Mouse (Mus musculus): Measurements from ENCODE around the gene Kcnj14. TPM values are rescaled to one million over a fixed set of nuclear protein-coding genes. Genes with fewer than 3 reads are reported as not detected.
A peak's percentile ranks its signal among the peaks of the same experiment; 100 is the strongest.

Gene Kcnj14
- polyA plus RNA-seq, 1 experiment from 2014 or later: 1.7 TPM

GRCm38 (mm10) chr7:45808471-45808870 is 16.1 kb downstream of the Kcnj14 start:
- H3K4me3 ChIP-seq (replicated peaks): no peak overlapping the region
- ATAC-seq (ENCODE audit: insufficient number of reproducible peaks, low FRiP score, low TSS enrichment, low read depth): no peak
- no peak overlapping the region for H3K9ac ChIP-seq
- peaks cover 19% of the 10 kb centered on the region for H3K4me1 ChIP-seq
- H3K9me3 ChIP-seq (replicated peaks): no peaks in the 10 kb centered on the region
- H3K4me2 ChIP-seq (replicated peaks): no peak overlapping the region
- H3K27me3 ChIP-seq: no peaks in the 10 kb centered on the region
- peaks cover 68% of the 10 kb centered on the region for H3K36me3 ChIP-seq
- no peak overlapping the region for H3K27ac ChIP-seq (replicated peaks)
- WGBS: 35% methylated on average over 11 of the region's 11 CpGs

- peaks cover 49% of the 10 kb centered on the region for H3K36me3 ChIP-seq
- peaks cover 10% of the 10 kb centered on the region for H3K4me1 ChIP-seq
- no peaks in the 10 kb centered on the region for H3K9me3 ChIP-seq (replicated peaks)
- no peak overlapping the region for H3K4me2 ChIP-seq (replicated peaks)
- WGBS: 57% methylated on average over 5 of the region's 5 CpGs
- no peaks in the 10 kb centered on the region for H3K27me3 ChIP-seq
- no peak overlapping the region for H3K4me3 ChIP-seq (replicated peaks)
- H3K27ac ChIP-seq (replicated peaks): 0 out of 2 replicates have a peak overlapping the region, but pooled peaks have one; percentile 1
- no peak for ATAC-seq (ENCODE audit: insufficient number of reproducible peaks, low FRiP score, low TSS enrichment, low read depth)
- H3K9ac ChIP-seq: no peak overlapping the region
Observed at GRCm38 (mm10) chr7:45805941-45806340, 18.6 kb downstream of the Kcnj14 start.

GRCm38 (mm10) chr7:45802551-45802950 is 22.0 kb downstream of the Kcnj14 start:
- WGBS: 86% methylated on average over 6 of the region's 6 CpGs

GRCm38 (mm10) chr7:45801348-45801747 is 23.2 kb downstream of the Kcnj14 start:
- no peaks in the 10 kb centered on the region for H3K9me3 ChIP-seq (replicated peaks)
- H3K9ac ChIP-seq: no peak overlapping the region
- peaks cover 3% of the 10 kb centered on the region; the same call in 1 of the 2 replicates for H3K36me3 ChIP-seq
- peak overlapping the region; percentile 33 for H3K4me3 ChIP-seq (replicated peaks)
- 3% methylated on average over 12 of the region's 12 CpGs for WGBS
- H3K27me3 ChIP-seq: peaks cover 21% of the 10 kb centered on the region
- peak overlapping the region; percentile 49 for H3K4me2 ChIP-seq (replicated peaks)
- peak; percentile 36; the same call in 1 of the 2 replicates for ATAC-seq (ENCODE audit: insufficient number of reproducible peaks, low FRiP score, low TSS enrichment, low read depth)
- H3K4me1 ChIP-seq: peaks cover 30% of the 10 kb centered on the region
- H3K27ac ChIP-seq (replicated peaks): 0 out of 2 replicates have a peak overlapping the region, but pooled peaks have one; percentile 23

More at GRCm38 (mm10) chr7:45802551-45802950, 22.0 kb downstream of the Kcnj14 start:
- Histone ChIP-seq H3K4me2 (replicated peaks) (no peak overlapping the region), H3K27ac (replicated peaks) (no peak overlapping the region), H3K9me3 (replicated peaks) (no peaks in the 10 kb centered on the region), H3K36me3 (peaks cover 15% of the 10 kb centered on the region), H3K27me3 (peaks cover 13% of the 10 kb centered on the region), H3K9ac (no peak overlapping the region), H3K4me3 (replicated peaks) (no peak overlapping the region), H3K4me1 (peaks cover 27% of the 10 kb centered on the region)
- no peak for ATAC-seq (ENCODE audit: insufficient number of reproducible peaks, low FRiP score, low TSS enrichment, low read depth)

- WGBS: 18% methylated on average over 25 of the region's 25 CpGs
- H3K4me3 ChIP-seq (replicated peaks): peak overlapping the region; percentile 33
- H3K9ac ChIP-seq: no peak overlapping the region
- H3K9me3 ChIP-seq (replicated peaks): no peaks in the 10 kb centered on the region
- peak; percentile 49 for ATAC-seq (ENCODE audit: insufficient number of reproducible peaks, low FRiP score, low TSS enrichment, low read depth)
- H3K36me3 ChIP-seq: no peaks in the 10 kb centered on the region
- 0 out of 2 replicates have a peak overlapping the region, but pooled peaks have one; percentile 23 for H3K27ac ChIP-seq (replicated peaks)
- H3K27me3 ChIP-seq: peaks cover 21% of the 10 kb centered on the region
- peak overlapping the region; percentile 49 for H3K4me2 ChIP-seq (replicated peaks)
- H3K4me1 ChIP-seq: peaks cover 30% of the 10 kb centered on the region
Observed at GRCm38 (mm10) chr7:45800546-45801204, 23.9 kb downstream of the Kcnj14 start.

GRCm38 (mm10) chr7:45800001-45800400 is 24.6 kb downstream of the Kcnj14 start:
- peak overlapping the region; percentile 33 for H3K4me3 ChIP-seq (replicated peaks)
- no peaks in the 10 kb centered on the region for H3K9me3 ChIP-seq (replicated peaks)
- H3K27me3 ChIP-seq: peaks cover 21% of the 10 kb centered on the region
- peak overlapping the region; percentile 49 for H3K4me2 ChIP-seq (replicated peaks)
- peaks cover 30% of the 10 kb centered on the region for H3K4me1 ChIP-seq
- H3K36me3 ChIP-seq: 0 out of 2 replicates have a peak, but pooled peaks cover 7% of the 10 kb centered on the region
- H3K27ac ChIP-seq (replicated peaks): 0 out of 2 replicates have a peak overlapping the region, but pooled peaks have one; percentile 23
- WGBS: 35% methylated on average over 7 of the region's 7 CpGs
- H3K9ac ChIP-seq: no peak overlapping the region
- no peak for ATAC-seq (ENCODE audit: insufficient number of reproducible peaks, low FRiP score, low TSS enrichment, low read depth)

DNA sequence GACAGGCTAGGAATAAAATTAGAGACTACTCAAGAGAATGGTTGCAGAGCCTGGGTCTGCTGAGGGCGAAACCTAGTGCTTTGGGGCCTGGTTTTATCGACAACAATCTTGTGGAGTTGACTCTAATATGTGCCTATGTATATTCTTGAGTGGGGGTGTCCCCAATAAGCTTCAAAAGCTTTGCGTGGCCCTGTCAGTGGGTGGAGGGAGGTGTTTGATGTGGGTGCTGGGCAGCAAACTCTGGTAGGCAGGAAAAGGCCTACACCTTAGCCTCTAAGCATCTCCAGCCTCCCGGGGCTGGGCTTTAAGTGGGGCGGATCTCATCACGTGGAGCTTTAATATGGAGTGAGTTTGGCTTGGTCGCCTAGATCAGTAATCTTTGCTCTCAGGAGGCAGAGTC is 25.7 kb downstream of the Kcnj14 start:
- H3K4me1 ChIP-seq: peaks cover 30% of the 10 kb centered on the region
- peak overlapping the region; percentile 75 for H3K4me2 ChIP-seq (replicated peaks)
- 54% methylated on average over 7 of the region's 7 CpGs for WGBS
- ATAC-seq (ENCODE audit: insufficient number of reproducible peaks, low FRiP score, low TSS enrichment, low read depth): no peak
- no peak overlapping the region for H3K9ac ChIP-seq
- H3K27me3 ChIP-seq: peaks cover 21% of the 10 kb centered on the region
- H3K9me3 ChIP-seq (replicated peaks): no peaks in the 10 kb centered on the region
- H3K36me3 ChIP-seq: 0 out of 2 replicates have a peak, but pooled peaks cover 12% of the 10 kb centered on the region
- H3K4me3 ChIP-seq (replicated peaks): peak overlapping the region; percentile 47
- no peak overlapping the region for H3K27ac ChIP-seq (replicated peaks)

DNA sequence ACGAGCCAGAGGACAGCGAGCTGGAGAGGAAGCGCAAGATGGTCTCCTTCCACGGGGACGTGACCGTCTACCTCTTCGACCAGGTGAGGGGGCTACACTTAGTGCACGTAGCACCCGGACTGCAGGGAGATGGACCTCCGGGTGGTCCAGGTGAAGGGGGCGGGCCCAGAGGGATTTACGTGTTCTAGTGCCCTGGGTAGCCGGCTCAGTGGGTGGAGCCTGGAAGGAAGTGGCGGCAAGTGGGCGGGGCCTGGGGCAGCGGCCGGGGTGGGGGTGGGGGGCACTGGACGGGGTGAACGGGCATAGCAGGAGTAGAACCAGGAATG is 26.1 kb downstream of the Kcnj14 start:
- peaks cover 30% of the 10 kb centered on the region for H3K4me1 ChIP-seq
- peaks cover 16% of the 10 kb centered on the region; the same call in 1 of the 2 replicates for H3K36me3 ChIP-seq
- peak overlapping the region; percentile 75 for H3K4me2 ChIP-seq (replicated peaks)
- H3K9me3 ChIP-seq (replicated peaks): no peaks in the 10 kb centered on the region
- peaks cover 21% of the 10 kb centered on the region for H3K27me3 ChIP-seq
- H3K9ac ChIP-seq: peak overlapping the region; percentile 41
- ATAC-seq (ENCODE audit: insufficient number of reproducible peaks, low FRiP score, low TSS enrichment, low read depth): no peak
- no peak overlapping the region for H3K27ac ChIP-seq (replicated peaks)
- peak overlapping the region; percentile 47 for H3K4me3 ChIP-seq (replicated peaks)
- WGBS: 1% methylated on average over 19 of the region's 19 CpGs

DNA sequence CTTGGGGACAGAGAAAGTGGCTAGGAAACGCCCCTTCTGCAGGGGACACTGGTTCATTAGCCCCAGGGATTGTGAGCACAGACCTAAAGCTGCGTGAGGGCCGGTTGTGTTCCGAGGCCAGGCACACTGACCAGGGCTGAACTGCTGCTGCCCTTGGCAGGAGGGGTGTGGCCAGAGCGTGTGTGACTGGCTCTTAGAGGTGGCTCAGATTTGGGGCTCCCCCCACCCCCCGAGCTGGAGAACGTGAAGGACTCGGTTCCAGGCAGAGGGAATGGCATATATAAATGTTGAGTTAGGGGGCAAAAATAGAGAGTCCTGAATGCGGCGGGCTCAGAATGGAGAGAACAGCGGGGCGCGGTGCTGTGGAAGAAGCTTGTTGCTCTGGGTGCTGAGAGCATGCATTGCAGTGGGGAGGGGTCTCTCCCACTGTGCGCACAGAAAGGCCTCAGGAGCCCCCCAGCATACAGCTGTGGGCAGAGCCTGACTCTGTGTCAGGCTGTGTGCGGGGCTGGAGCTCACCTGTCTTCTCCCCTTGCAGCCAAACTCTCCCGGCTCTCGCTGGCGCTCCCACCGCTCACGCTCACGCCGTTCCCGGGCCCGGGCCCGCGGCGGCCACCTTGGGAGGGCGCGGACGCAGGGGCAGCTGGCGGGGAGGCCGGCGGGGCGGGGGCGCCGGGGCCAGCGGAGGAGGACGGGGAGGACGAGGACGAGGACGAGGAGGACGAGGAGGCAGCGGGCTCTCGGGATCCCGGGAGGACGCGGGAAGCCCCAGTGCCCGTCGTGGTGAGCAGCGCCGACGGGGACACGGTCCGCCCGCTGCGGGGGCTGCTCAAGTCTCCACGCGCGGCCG is 26.7 kb downstream of the Kcnj14 start:
- Histone ChIP-seq H3K4me2 (replicated peaks) (peak overlapping the region; percentile 75), H3K27ac (replicated peaks) (no peak overlapping the region), H3K9me3 (replicated peaks) (no peaks in the 10 kb centered on the region), H3K4me3 (replicated peaks) (peak overlapping the region; percentile 47), H3K27me3 (peaks cover 21% of the 10 kb centered on the region), H3K4me1 (peaks cover 30% of the 10 kb centered on the region), H3K36me3 (peaks cover 19% of the 10 kb centered on the region), H3K9ac (peak overlapping the region; percentile 41)
- WGBS: 2% methylated on average over 60 of the region's 60 CpGs
- ATAC-seq (ENCODE audit: insufficient number of reproducible peaks, low FRiP score, low TSS enrichment, low read depth): no peak

DNA sequence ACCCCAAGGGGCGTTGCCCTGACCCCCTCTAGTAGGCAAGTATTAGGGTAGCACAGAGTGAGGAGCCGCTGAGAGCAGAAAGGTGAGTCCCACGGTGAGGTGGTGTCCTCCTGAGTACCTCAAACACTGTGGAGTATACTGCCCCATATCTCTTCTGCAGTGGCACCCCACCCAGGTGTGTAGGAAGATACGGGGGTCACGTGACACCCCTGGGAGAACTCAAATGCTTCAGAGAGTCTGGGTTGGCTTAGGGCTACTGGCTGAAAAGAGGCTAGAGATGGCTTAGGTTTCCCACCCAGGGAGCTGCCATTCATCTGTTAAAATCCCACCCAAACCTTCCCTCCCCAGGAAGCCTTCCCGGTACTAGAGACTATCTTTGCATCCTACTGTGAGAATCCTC is 27.6 kb downstream of the Kcnj14 start:
- 36% methylated on average over 6 of the region's 6 CpGs for WGBS
- Histone ChIP-seq H3K4me3 (replicated peaks) (no peak overlapping the region), H3K36me3 (peaks cover 19% of the 10 kb centered on the region), H3K4me1 (peaks cover 30% of the 10 kb centered on the region), H3K27me3 (peaks cover 21% of the 10 kb centered on the region), H3K9me3 (replicated peaks) (no peaks in the 10 kb centered on the region), H3K9ac (no peak overlapping the region), H3K4me2 (replicated peaks) (no peak overlapping the region), H3K27ac (replicated peaks) (no peak overlapping the region)
- ATAC-seq (ENCODE audit: insufficient number of reproducible peaks, low FRiP score, low TSS enrichment, low read depth): no peak

DNA sequence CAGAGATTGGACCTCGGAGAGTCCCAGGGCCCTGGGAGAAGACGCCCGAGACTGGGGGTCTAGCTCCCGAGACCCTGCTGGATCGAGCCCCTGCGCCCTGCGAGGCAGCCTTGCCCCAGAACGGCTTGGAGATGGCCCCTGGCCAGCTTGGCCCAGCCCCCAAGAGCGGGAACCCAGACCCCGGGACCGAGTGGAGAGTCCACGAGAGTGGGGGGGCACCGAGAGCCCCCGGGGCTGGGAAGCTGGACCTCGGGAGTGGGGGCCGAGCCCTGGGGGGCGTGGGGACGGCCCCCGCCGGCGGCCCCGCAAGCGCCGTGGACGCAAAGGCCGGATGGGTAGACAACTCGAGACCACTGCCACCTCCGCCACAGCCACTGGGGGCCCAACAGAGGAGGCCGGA is 29.6 kb downstream of the Kcnj14 start:
- Histone ChIP-seq H3K27ac (replicated peaks) (no peak overlapping the region), H3K27me3 (peaks cover 21% of the 10 kb centered on the region), H3K4me3 (replicated peaks) (no peak overlapping the region), H3K9me3 (replicated peaks) (no peaks in the 10 kb centered on the region), H3K9ac (no peak overlapping the region), H3K36me3 (peaks cover 30% of the 10 kb centered on the region), H3K4me2 (replicated peaks) (no peak overlapping the region), H3K4me1 (peaks cover 17% of the 10 kb centered on the region)
- no peak for ATAC-seq (ENCODE audit: insufficient number of reproducible peaks, low FRiP score, low TSS enrichment, low read depth)
- 96% methylated on average over 29 of the region's 29 CpGs for WGBS
